Mouse (Mus musculus): ENCODE measurements around the gene D17Wsu92e.

D17Wsu92e gene

GRCm38 (mm10) chr17:27821407-27822338 lies 1.2 kb upstream of the D17Wsu92e start:
- peak; percentile 35 for DNase-seq

GRCm38 (mm10) chr17:27819971-27820567 lies 379 bp downstream of the D17Wsu92e start:
- DNase-seq = peak; percentile 59

- DNase-seq = peak; percentile 28
Measured at GRCm38 (mm10) chr17:27819521-27819970, 902 bp downstream of the D17Wsu92e start.

GRCm38 (mm10) chr17:27819011-27819410 lies 1.4 kb downstream of the D17Wsu92e start:
- DNase-seq = no peak

- no peak for DNase-seq
Measured at GRCm38 (mm10) chr17:27814606-27815005, 5.8 kb downstream of the D17Wsu92e start.

GRCm38 (mm10) chr17:27811980-27812379 lies 8.5 kb downstream of the D17Wsu92e start:
- no peak for DNase-seq

- DNase-seq = no peak
Measured at GRCm38 (mm10) chr17:27810569-27811331, 9.7 kb downstream of the D17Wsu92e start.

- no peak for DNase-seq
Measured at GRCm38 (mm10) chr17:27807542-27808078, 12.8 kb downstream of the D17Wsu92e start.

GRCm38 (mm10) chr17:27804803-27805770 lies 15.4 kb downstream of the D17Wsu92e start:
- no peak for DNase-seq

GRCm38 (mm10) chr17:27804156-27804690 lies 16.2 kb downstream of the D17Wsu92e start:
- DNase-seq = no peak

- DNase-seq = no peak
Measured at GRCm38 (mm10) chr17:27803752-27804151, 16.7 kb downstream of the D17Wsu92e start.

GRCm38 (mm10) chr17:27800710-27801648 lies 19.5 kb downstream of the D17Wsu92e start:
- DNase-seq = no peak

- no peak for DNase-seq
Measured at GRCm38 (mm10) chr17:27799771-27800584, 20.5 kb downstream of the D17Wsu92e start.

- DNase-seq = peak; percentile 39
Measured at GRCm38 (mm10) chr17:27797341-27797872, 23.0 kb downstream of the D17Wsu92e start.

GRCm38 (mm10) chr17:27796780-27797179 lies 23.7 kb downstream of the D17Wsu92e start:
- peak; percentile 64 for DNase-seq

GRCm38 (mm10) chr17:27793144-27793543 lies 27.3 kb downstream of the D17Wsu92e start:
- peak; percentile 68 for DNase-seq

- DNase-seq = no peak
Measured at GRCm38 (mm10) chr17:27792516-27792915, 27.9 kb downstream of the D17Wsu92e start.

GRCm38 (mm10) chr17:27791556-27791955 lies 28.9 kb downstream of the D17Wsu92e start:
- no peak for DNase-seq

- no peak for DNase-seq
Measured at GRCm38 (mm10) chr17:27790976-27791375, 29.5 kb downstream of the D17Wsu92e start.
